Mouse (Mus musculus): ENCODE results near the gene 1700021F05Rik.

- TF ChIP-seq CTCF (IDR thresholded peaks at IDR 0.05; ENCODE audit: low read depth, low read length) (no peak), POLR2A (IDR thresholded peaks at IDR 0.05; ENCODE audit: insufficient read depth, low read length) (no peak)
Measured at GRCm38 (mm10) chr10:43588470-43589177, 47.8 kb upstream of the 1700021F05Rik start.
